Mouse (Mus musculus) regulatory T cell (primary cell): ENCODE measurements at regions not wholly inside any gene's neighbourhood (a gene's known extent, or its start where the extent isn't known, plus 50 kb on each side); places are given as distances from the start of the nearest gene placed in this dataset.

Source experiments
- in situ Hi-C: fragments of 300-600 bp; cut with MboI, MseI; formaldehyde crosslinking; loops from one replicate; pipeline ENCODE4 v1.15.1; 2025; ENCODE audit warnings: high pct_unique_total_duplicates

DNA sequence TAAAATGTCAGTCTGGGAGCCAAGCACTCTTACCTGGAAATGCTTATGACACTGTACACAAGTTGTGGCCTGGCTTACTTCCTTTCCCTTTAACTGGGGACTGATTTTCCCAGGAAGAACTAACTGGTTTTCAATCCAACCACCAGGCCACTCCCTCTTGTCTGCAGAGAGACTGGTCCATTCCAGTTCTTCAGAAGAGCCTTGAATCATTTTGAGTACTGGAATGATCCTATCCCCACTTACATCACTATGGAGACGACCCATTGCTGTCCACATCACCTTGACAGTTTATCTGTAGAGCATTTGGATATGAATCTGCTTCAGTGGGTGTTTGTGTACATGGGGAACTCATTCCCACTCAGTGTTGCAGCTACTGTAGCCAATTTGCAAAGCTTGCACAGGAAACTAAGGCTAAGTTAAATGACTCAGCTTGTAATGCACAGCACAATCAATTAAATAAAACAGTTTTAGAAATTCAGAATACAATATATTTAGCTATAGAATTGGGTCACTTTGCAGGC, 121.7 kb upstream of the Prep start:
- in situ Hi-C loops = no loop called here

- in situ Hi-C loops = no loop called here
Observed at GRCm38 (mm10) chr10:44939403-44939802, 127.6 kb upstream of the Prep start.

DNA sequence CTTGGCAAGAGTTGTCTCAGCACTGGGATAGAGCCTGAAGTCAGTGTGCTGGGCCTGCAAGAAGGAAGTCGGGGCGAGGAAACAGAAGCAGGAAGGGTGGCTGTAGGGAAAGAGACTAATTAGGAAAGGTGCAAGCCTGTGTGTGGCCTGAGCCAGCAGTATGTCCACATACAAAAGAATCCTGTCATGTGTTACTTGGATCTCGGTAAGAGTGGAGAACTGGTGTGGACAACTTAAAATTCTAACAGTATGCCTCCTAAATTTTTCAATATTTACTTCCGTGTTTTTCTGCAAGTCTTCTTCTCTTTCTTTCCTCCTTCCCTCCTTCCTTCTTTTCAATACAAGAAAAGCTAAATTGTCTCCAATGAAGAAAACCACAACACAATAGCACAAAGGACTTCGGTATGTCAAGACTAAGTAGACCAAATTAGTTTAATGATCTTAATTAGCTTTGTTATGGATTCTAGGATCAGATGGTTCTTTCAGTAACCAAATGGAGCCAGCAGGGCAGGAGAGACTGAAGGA, 130.0 kb upstream of the Prep start:
- in situ Hi-C loops = no loop called here

DNA sequence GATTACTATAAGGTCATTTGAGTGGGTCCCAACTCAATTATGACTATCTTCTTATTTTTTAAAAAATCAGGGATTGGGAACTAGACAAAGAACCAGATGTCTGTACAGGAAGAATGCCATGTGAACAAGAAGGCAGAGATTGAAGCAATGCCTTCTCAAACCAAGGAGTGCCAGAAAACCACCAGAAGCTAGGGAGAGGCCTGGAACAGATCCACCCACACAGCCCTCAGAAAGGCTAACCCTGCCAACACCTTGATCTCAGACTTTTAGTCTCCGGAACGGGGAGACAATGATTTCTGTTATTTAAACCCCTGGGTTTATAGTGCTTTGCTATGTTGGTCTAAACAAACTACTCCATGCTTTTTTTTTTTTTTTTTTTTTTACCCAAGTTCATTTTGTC, 136.2 kb upstream of the Prep start:
- in situ Hi-C loops = no loop called here

DNA sequence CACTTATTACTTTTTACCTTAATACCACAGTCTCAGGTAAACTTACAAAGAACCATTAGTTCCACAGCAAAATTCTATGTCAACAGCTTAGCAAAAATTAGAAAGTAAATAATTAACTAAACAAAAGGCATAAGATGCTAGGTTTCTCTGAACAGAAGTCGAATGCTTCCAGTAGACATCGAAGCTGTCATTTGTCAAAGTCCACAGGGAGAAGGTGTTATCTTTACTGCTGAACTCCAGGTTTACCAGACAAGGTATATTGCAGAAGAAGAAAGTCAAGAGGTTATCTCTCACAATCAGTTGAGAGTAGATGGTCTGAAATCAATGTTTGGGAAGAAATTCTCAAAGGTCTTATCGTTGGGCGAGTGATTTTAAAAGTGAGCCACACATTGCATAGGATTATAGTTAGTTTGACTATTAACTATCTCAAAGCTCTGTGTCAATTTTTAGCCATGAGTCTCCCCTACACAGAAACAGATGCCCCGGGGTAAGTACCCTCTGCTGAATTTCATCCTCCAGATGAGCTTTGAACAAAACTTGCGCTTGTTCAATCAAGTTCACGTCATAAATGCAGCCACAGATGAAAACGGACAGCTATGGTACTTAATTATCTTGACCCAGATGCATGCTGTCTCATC, 153.1 kb upstream of the Prep start:
- in situ Hi-C loops = no loop called here

DNA sequence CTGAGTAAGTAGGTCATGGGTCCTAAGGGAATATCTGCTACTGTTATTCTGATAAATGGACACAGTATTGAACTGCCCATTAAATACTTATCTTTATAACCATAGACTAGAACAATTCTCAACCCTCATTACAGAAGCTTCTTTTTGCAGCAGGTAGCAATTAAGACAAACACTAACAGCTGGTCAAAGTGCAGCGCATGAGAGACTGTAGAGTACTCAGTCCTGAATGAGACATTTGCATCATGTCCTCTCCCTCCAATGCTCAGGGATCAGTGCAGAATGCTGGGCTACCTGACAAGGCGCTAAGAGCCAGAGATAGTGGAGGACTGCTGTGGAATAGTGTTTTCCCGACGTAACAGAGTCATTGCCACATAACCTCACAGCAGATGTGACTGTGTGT, 162.5 kb upstream of the Prep start:
- in situ Hi-C loops = no loop called here

DNA sequence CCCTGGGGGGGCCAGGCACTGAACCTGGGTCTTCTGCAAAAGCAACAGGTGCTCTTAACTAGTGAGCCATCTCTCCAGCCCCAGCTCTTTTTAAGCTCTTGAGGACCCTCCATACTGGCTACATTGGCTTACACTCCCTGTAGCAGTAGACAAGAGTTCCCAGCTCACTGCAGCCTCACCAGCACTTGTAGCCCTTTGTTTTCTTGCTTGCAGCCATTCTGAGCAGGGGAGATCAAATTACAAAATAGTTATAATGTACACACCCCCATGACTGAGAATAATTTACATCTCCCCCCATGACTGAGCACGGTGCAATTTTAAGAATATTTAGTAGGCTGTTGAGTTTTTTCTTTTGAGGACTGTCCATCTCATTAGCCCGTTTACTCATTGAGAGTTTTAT, 165.8 kb upstream of the Prep start:
- in situ Hi-C loops = no loop called here

DNA sequence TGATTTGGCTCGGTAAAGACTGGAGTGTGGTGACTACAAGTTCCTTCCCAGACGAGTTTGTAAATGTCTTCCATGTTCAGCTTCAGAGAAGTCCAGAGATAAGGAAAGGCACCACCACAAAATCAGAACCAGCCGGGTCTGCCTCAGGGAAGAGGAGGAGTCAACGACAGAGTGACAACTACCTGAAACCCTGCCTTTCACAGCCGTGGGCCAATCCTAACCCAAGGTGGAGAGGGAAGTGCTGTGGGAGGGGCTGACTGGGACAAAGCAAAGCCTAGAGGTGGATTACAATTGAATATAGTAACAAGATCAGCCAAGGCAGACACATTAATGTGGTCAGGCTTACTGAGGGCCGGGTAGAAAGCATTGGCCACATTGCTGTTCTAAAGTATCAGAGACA, 174.9 kb upstream of the Prep start:
- in situ Hi-C loops = no loop called here

DNA sequence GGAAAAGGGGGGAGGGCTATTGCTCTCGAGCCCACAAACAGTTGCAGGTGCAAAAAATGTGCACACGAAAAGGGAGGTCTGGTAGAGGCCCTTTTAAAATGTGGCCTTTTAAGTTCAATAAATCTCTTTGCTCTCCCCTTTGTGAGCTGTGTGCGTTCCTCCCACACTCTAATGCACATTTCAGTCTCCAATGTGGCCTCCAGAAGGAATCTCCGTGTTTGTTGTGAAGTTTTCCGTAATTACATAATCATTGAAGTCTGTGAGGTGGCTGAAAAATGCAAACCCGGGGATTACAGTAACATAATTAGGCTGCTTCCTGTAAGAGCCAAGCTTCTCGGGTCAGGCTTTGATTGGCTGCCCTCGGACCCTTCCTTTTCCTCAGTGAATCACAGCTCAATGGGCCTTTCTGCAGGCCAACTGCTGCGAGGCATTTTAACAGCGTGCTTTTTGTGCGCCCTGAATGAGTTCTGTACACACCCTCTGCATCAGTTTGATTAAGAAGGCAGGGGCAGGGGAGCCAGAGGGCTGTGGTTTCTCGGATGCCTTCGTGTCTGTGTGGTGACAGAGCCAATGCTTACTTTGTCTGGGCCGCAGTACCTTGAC, 179.8 kb upstream of the Prep start:
- in situ Hi-C loops = no loop called here

DNA sequence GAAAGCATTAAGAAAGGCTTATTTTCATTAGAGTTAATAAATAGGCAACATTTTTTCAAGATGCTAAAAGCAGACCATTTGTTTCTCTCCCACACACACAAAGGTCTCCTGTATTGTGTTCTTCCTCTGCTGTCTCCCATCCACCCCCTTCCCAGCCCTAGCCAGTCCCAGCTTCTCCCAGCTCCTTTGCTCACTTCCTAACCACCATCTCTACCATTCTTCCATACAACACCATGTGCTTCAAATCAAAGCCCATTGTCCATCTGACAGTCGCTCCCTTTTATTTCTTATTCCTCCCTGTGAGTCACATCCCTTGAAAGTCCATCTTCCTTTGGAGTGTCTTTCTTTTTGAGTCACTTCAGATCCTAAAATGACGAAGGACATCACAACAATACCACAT, 185.0 kb upstream of the Prep start:
- in situ Hi-C loops = no loop called here

GRCm38 (mm10) chr10:44877076-44877663, 189.8 kb upstream of the Prep start:
- in situ Hi-C loops = no loop called here

DNA sequence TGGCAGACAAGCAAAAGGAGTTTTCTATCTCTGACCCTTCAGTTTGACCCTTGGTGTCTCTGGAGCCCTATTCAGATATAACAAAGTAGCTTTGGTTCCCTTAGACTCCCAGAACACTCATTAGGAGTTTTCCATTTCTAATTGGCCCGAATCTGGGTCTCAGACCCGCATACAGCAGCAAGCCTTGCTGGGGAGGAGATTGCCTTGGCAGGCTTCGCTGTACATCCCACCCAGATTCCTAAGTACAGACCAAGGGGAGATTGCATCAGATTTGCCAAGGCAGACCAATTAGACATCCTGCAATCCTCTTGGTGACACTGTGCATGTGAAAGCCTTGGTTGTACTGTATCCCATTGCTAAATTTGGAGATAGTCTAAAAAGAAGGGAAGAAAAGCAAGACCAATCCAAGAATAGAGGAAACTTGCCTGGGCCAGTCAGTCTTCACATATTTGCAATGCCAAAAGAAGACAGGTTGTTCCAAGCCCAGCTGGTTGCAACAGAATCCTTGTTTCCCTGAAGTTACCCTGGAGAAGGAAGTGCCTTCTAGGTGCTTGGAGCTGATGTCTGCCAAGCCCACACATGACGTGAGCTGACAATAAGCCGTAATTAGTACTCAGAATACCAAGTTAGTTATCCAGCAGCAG, 193.2 kb upstream of the Prep start:
- in situ Hi-C loops = no loop called here

GRCm38 (mm10) chr10:44864191-44864747, 202.7 kb upstream of the Prep start:
- in situ Hi-C loops = no loop called here

DNA sequence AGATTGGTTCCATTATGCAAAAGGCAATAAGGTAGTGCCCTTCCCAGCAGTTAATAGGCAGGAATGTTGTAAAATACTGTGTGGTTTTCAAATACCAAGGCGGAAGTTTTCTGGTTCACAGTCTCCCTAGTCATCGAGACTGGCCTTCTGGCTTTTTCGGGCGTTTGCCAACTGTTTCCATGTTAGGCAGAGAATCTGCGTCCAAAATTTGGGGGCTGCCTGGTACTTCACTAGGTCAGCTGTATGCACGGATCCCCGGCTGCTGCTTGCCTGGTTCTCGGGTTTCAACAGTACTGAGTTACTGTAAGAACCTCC, 204.7 kb upstream of the Prep start:
- in situ Hi-C loops = no loop called here

DNA sequence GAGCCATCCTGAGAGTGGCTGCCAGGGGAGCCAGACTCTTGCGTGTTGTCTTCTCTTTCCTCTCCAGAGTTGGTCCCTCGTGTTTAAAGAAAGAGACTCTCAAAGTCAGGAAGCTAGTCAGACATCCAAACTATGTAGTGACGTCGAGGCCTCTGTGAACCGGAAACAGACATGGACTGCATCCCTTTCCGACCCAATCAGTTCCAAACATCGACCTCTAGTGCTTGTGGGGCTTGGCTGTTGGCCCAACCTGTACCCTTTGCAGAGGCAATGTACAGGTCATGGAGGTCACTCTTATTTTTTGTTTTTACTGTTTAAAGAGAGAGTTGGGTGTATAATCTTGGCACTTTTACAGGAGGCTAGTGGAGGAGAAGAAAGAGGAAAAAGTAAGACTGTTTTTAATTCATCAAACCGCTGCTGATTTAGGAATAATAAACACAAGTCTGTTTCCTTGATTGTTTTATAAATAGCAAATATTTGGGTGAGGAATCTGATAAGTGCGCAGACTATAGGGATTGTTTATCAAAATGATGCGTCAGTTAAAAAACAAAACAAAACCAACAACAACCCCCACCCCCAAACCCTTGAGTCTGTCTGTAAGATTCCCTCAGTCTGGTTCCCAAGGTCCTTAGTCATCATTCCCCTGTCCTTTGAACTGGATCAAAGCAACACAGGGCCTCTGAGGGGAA, 205.2 kb upstream of the Prep start:
- in situ Hi-C loops = no loop called here

DNA sequence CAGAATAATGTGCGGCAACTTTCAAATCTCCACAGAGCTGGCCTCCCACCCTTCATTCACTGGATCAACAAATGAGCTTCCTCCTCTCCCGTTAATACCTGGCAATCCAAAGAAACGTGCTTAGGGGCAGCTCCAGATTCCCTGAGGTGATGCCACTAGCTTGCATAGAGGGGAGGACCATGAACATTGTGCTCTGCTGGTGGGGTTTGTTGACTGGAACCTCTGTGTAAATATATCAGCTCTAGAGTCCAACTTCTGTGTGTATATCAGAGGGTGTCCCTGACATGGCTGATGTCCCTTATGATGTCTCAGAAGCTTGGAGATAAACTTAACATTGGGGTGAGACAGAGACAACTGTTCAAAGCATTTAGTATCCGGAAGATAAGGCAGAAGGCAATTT, 209.6 kb upstream of the Prep start:
- in situ Hi-C loops = no loop called here

GRCm38 (mm10) chr10:44854109-44854508, 212.9 kb upstream of the Prep start:
- in situ Hi-C loops = no loop called here

DNA sequence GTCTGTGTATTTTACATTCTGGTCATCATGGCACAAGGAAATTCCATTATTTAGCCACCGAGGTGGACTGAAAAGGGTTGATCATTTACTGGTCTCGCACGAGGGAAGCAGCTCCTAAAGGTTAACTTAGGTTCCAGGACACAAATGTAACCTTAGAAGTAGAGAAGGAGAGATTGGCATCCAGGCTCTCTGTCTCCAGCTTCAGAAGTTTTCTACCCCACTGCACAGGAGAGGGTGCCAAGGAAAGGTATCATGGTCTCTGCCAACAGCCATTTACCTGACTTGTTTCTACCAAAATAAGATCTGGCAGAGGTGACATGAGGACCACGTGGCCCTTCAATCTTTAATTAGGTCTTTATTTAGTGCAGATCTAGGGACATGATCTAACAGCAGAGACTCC, 218.0 kb upstream of the Prep start:
- in situ Hi-C loops = no loop called here

DNA sequence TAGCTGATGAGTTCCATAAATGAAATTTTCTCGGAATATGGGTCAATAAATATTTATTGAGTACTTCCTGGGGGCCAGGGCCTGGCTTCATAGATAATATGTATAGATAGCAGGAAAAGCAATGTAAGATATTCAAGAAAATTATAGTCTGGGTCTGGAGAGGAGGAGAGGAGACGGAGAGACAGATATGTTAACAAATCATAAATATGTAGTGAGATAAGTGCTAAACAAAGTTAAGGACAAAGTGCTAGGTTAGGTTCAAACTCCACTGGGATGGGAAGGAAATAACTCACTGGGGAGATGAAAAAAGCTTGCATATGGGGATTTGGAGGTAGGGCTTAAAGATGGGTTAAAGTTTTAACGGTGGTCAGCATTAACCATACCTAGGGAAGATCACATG, 220.2 kb upstream of the Prep start:
- in situ Hi-C loops = no loop called here

DNA sequence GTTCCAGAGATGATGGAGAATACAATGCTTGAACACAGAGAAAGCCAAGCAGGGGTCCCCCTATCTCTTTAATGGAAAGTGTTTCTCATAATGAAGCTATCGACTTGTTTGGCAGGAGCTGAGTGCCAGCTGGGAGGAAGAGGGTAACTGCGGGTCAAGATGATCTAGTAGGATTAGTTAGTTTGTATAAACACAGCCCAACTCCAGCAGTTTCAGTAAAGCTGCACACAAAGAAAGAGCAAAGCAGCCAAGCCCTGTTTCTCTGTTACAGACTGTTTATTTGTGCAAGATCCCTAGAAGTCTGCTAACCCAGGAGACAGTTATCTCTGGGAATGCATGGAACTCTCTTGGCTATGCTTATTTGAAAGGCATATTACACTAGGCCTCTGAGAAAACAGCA, 220.9 kb upstream of the Prep start:
- in situ Hi-C loops = no loop called here

DNA sequence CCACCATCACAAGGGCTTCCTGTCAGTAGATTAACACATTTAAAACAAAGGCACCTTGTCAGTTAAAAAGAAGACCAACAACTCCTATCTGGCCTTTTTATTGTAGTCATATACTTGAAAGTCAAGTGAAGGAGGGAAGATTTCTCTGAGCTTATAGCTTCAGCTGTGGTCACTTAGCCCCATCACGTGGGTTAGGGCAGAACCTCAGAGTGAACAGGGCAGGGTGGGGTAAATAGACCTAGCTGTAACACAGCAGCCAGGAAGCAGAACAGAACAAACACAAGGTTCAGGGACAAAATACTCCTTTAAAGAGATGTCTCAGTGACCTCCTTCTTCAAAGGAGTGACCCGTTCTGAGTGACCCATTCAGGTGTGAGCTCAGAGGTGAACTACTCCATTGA, 226.6 kb upstream of the Prep start:
- in situ Hi-C loops = no loop called here

GRCm38 (mm10) chr10:44832455-44832854, 234.5 kb upstream of the Prep start:
- in situ Hi-C loops = no loop called here
